Mouse (Mus musculus): ENCODE results near the gene Kat14.

Gene Kat14

DNA sequence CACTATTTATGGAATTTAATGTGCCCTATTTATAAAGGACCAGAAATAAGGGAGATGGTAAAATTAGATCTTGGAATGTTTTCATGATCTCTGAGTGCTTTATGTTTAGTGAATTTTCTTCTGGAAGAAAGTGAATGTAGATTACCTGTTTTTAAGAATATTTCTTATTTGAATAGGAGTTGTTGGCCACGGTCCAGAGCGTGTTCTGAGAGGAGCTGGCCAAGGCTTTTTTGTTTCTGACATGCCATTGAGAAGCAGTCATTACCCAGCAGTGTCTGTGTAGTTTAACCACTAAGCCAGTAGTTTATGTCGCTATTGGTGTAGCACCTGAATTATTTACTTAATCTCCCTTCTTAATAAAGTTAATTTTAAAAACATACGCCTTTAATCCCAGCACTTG, 13.0 kb downstream of the Kat14 start:
- no peak for DNase-seq (ENCODE audit: low read depth, low spot score)

DNA sequence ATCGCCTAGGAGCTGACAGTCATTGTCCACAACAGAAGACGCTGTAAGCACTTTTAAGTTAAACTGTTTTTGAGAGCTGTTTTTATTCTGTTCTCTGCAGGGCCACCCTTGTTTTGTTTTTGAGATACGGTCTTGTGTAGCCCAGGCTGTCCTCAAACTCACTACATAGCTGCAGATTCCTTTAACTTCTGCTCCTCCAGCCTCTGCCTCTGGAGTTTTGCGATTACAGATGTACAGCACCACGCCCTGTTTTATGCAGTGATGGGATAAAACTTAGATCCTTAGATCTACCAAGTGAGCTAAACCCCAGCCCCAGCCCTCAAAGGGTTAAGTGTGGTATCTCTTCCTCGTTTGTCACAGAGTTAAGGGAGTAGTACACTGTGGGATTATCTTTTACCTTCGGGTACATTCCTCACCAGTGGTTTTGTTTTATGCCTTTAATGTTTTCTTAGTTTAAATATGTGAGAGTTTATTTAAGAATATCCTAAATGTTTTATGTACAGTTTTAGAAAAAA, 13.9 kb downstream of the Kat14 start:
- DNase-seq (ENCODE audit: low read depth, low spot score) = no peak

DNA sequence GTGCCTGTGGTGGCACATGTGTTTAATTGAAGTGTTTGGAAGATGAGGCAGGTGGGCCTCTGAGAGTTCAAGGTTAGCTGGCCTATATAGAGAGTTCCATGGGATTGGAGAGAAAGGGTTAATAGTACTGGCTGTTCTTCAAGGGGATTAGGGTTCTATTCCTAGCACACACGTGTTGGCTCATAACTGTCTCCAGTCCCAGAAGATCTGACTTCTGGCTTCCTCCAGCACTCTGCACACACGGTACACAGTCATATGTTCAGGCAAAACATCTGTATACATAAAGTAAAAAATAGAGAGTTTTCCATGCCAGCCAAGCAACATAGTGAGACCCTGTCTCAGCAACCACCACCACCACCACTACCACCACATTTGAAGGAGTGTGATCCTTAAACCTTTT, 17.5 kb downstream of the Kat14 start:
- DNase-seq (ENCODE audit: low read depth, low spot score) = no peak

GRCm38 (mm10) chr2:144388416-144388815, 19.6 kb downstream of the Kat14 start:
- DNase-seq (ENCODE audit: low read depth, low spot score) = no peak

DNA sequence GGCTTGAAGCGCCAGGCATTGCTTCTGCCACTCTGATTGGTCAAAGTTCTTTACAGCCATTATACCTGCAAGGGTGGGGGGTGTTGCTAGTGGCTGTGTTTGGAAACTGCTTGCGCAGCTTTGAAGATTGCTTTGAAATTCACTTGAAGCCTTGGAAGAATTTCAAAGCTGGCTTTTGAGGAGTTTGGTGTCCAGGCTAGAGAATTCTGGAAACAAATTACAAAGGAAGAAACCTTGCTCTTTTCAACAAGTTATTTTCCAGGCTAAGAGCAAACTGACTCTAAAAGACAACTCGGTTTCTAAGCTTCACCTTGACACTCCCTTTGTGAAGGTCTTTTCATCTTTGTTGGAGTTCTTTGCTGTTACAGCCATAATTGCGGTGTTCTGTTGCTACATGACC, 30.7 kb downstream of the Kat14 start:
- DNase-seq (ENCODE audit: low read depth, low spot score) = no peak

DNA sequence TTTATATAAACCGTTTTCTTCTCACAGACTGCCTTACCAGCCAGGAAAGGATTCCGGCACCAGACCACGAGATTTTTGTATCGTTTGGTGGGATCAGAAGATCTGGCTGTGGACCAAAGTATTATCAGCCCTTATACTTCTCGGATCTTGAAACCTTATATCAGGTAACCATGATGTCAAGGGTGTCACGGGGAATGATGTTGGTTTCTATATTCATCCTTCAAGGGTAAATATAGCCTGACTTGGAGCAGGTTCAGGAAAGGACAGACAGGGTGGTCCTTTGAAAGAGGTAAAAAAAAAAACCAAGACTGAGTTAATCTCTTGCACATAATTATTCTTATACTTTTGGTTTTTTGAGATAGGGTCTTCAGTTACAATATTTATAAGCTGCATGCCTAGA, 31.9 kb downstream of the Kat14 start:
- no peak for DNase-seq (ENCODE audit: low read depth, low spot score)

DNA sequence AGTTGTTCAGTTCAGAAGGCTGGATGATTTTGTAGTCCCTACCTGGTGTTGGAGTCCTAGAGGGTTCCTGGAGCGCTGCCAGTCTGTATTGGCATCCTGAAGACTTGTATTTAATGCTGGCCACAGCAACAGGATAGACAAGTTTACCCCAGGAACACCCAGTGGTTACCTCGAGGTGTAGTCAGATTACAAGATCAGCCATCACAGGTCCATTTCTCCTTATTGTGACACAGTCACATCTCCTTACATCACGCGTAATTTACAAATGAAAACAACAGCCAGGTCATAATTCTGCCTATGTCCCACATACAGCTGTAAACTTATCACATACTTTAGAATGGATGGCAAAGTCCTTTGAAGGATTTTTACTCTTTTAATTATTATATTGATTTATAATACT, 40.3 kb downstream of the Kat14 start:
- no peak for DNase-seq (ENCODE audit: low read depth, low spot score)

GRCm38 (mm10) chr2:144410603-144411002, 41.8 kb downstream of the Kat14 start:
- DNase-seq (ENCODE audit: low read depth, low spot score) = no peak

DNA sequence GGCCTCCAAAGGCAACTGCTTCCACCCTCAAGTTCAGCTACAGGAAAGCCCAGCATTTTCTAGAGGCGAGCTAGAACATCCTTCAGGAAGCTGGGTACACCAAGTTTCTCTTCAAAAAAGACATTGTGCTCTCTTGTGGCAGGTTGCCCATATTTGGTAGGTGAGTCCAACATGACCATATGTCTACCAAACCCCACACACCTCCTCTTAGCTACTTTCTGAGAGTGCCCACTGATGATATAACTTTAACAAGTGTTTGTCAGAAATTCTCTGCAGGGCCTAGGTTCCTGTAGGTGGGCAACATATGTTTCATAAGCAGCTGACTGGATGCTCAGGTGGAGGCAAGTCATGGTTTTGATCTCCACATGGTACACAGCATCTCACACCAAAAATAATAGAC, 45.9 kb downstream of the Kat14 start:
- no peak for DNase-seq (ENCODE audit: low read depth, low spot score)

DNA sequence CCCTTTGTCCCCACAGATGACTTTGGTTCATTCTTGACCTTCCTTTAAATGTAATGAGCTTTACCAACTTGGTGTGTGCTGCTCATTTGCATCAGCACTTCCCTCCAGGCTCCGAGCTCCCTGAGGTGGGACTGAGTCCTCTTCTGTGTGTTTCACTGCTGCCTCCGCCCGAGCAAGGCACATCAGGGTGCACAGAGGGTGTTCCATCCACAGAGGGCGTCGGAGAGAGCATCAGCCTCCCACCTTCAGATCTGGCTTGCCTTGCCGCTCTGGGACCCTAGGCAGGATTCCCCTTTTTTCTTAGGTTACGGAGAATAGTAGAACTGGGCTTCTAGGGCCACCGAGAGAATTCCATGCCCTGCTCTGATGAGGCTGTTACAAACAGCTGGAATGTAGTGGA, 48.1 kb downstream of the Kat14 start:
- no peak for DNase-seq (ENCODE audit: low read depth, low spot score)

DNA sequence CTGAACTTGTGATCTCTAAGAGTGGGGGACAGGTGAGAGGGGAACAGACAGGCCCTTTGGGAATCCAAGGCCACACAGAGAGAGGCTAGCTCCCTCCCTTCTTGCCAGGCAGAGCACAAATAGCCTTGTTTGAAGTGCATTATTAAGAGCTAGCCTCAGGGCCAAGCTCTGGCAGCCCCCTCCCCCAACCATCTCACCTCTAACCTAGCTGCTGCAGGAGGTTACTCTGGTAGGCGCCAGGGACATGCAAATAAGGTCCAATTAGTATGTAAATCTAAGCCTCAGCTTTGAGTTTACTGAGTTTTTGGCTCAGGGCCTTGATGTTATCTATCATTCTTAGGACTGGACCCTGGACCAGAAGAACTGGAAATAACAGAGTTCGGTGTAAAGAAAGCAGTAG, 49.3 kb downstream of the Kat14 start:
- DNase-seq (ENCODE audit: low read depth, low spot score) = no peak

DNA sequence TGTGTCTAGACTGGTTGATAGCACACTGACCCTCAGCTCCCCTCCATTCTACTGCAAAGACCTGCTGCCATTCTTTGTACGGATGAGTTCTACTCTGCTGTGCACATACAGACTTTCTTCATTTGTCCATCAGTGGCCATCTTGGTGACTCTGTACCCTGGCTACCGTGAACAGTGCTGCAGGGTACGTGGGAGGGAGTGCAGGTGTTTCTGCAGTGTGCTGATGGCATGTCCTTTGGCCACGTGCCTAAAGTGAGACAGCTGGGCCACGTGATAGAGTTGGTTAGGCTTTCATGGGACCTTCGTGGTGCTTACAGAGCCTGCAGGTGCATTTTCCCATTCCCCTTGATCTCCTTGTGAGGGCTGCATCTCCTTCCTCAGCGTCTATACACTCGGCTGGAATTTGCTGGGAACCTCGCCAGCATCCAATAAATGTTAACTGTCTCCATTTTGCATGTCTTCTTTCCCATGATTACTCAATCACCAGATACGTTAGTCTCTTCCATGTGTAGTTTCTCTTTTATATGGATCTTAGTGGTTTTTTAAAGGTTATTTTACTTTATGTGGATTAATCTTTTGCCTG, 53.4 kb downstream of the Kat14 start:
- no peak for DNase-seq (ENCODE audit: low read depth, low spot score)

DNA sequence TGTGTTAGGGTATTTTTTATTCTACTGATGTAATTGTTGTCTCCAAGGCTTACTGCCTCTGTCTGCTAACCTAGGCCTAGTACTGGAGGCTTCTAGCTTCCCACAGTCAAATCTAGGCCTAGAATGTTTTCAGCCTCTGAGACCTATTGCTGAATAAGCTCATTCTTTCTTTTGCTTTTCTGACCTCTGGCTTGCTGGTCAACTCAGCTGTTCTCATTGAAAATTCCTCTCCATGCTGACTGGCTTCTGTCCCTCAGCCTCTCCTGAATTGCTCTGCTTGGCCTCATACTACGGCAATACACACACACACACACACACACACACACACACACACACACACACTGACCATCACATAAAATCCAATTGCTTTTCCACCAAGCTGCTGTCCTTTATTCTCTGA, 57.0 kb downstream of the Kat14 start:
- no peak for DNase-seq (ENCODE audit: low read depth, low spot score)

- DNase-seq (ENCODE audit: low read depth, low spot score) = no peak
Measured at GRCm38 (mm10) chr2:144427852-144428251, 59.1 kb downstream of the Kat14 start.

DNA sequence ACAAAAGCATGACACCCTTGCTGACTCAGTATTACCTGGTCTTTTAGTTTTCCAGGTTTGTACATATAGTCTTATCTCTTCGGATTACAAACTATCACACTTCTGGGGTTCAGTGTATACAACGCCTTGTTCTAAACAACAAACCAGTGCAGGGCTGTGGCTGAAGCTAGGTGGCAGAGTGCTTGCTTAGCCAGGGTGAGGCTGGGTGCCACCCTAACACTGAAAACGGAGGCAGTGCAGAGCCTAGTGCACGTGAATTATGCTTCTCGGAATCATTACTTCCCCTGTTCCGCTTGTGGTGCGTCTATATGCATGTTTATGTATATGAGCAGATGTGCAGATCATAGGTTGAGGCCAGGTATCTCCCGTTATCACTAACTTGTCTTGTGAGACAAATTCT, 59.9 kb downstream of the Kat14 start:
- no peak for DNase-seq (ENCODE audit: low read depth, low spot score)

DNA sequence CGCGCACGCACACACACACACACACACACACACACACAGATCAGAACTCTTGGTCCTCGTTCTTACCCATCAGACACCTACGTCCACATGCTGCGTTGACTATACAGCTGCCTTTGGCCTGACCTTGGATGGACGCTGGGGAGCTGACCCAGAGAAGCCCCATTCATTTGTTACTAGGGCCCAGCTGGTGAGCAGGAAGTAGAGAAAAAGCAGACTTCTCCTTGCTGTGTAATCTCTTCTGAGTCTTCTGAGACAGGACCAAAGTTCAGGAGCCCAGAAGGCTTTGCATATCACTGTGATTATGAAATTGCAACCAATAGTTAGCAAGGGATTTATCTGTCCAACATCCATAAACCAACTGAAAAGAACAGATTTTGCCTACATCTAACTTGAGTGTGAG, 60.4 kb downstream of the Kat14 start:
- no peak for DNase-seq (ENCODE audit: low read depth, low spot score)

DNA sequence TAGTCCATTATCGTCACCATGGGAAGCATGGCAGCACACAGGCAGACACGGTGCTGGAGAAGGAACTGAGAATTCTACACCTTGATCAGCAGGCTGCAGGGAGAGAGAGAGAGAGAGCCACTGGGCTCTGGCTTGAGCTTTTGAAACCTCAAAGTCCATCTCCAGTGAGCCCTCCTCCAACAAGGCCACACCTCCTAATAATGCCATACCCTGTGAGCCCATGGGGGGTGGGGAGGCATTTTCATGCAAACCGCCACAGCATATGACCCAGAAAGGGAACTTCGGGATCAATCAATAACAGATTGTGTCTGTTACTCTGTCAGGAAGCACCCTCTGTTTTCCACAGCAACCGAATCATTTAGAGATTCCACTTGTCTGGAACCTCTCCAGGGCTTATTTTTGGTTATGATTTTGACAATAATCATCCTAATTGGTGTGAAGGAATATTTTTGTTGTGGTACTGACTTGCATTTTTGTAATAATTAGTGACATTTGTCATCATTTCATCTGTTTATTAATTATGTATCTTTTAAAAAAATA, 62.6 kb downstream of the Kat14 start:
- DNase-seq (ENCODE audit: low read depth, low spot score) = no peak

- no peak for DNase-seq (ENCODE audit: low read depth, low spot score)
Measured at GRCm38 (mm10) chr2:144435679-144436078, 66.9 kb downstream of the Kat14 start.

GRCm38 (mm10) chr2:144438424-144438823, 69.6 kb downstream of the Kat14 start:
- no peak for DNase-seq (ENCODE audit: low read depth, low spot score)

GRCm38 (mm10) chr2:144439191-144439700, 70.5 kb downstream of the Kat14 start:
- DNase-seq (ENCODE audit: low read depth, low spot score) = no peak

- peak; percentile 37 for DNase-seq (ENCODE audit: low read depth, low spot score)
Measured at GRCm38 (mm10) chr2:144441386-144441915, 72.7 kb downstream of the Kat14 start.

GRCm38 (mm10) chr2:144446360-144446999, 77.7 kb downstream of the Kat14 start:
- no peak for DNase-seq (ENCODE audit: low read depth, low spot score)

DNA sequence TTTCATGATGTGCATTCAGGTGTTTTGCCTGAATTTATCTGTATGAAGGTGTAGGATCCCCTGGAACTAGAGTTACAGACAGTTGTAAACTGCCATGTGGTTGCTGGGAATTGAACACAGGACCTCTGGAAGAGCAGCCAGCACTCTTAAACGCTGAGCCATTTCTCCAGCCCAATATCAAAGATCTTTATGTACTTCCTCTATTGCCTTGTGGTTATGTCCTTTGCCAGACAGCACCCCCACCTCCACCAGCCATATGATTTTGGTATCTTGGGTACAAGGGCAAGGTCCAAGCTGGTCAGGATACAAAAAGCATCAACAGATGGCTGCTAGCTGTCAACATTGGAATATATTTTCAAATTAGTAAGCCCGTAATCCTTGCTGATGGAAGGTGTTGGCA, 81.6 kb downstream of the Kat14 start:
- DNase-seq (ENCODE audit: low read depth, low spot score) = no peak
